Comparison of ENCODE assay signal across 8 mouse cellular contexts in genomic region chrX:167049191-167049968, GRCm38 (mm10).
DNase-seq lines count a peak whose midpoint lies in the region; ATAC-seq lines count a peak whose summit lies in the region.
"Had no signal": no experiment of that assay in that cellular context is flagged by ENCODE, and none has a peak within 500 bp of the region (broad histone marks: within the 10 kb centered on the region; RNA-seq: fewer than 3 reads in every experiment).

No protein-coding gene starts in this region.

- H3K27me3 ChIP-seq in kidney, embryonic 15.5 days: peaks cover 36% of the 10 kb centered on the region
- peaks cover 24% of the 10 kb centered on the region for H3K27me3 ChIP-seq in hindbrain, embryonic 12.5 days
- peaks cover 2% of the 10 kb centered on the region; the same call in 1 of the 2 replicates for H3K27me3 ChIP-seq in midbrain, embryonic 14.5 days (ENCODE audit: control insufficient read depth, insufficient read depth, low read length)
- H3K27me3 ChIP-seq: embryonic facial prominence, embryonic 15.5 days had no signal

- no peak overlapping the region for H3K4me2 ChIP-seq in kidney, embryonic 15.5 days
- no peak overlapping the region for H3K4me2 ChIP-seq in hindbrain, embryonic 12.5 days (replicated peaks)
- H3K4me2 ChIP-seq in midbrain, embryonic 14.5 days (ENCODE audit: low read length): no peak overlapping the region
- H3K4me2 ChIP-seq: embryonic facial prominence, embryonic 15.5 days had no signal

- 0 out of 2 replicates have a peak overlapping the region, but pooled peaks have one; percentile 2 for H3K27ac ChIP-seq in kidney, embryonic 15.5 days
- H3K27ac ChIP-seq in hindbrain, embryonic 12.5 days: no peak overlapping the region
- 0 out of 2 replicates have a peak overlapping the region, but pooled peaks have one; percentile 5 for H3K27ac ChIP-seq in midbrain, embryonic 14.5 days (replicated peaks; ENCODE audit: low read depth, low read length)
- H3K27ac ChIP-seq: embryonic facial prominence, embryonic 15.5 days had no signal

- H3K9ac ChIP-seq in kidney, embryonic 15.5 days: no peak overlapping the region
- no peak overlapping the region for H3K9ac ChIP-seq in hindbrain, embryonic 12.5 days
- no peak overlapping the region for H3K9ac ChIP-seq in midbrain, embryonic 14.5 days (replicated peaks; ENCODE audit: low read length)
- H3K9ac ChIP-seq: embryonic facial prominence, embryonic 15.5 days had no signal

- H3K36me3 ChIP-seq in kidney, embryonic 15.5 days: no peaks in the 10 kb centered on the region
- H3K36me3 ChIP-seq in hindbrain, embryonic 12.5 days: no peaks in the 10 kb centered on the region
- H3K36me3 ChIP-seq in midbrain, embryonic 14.5 days (ENCODE audit: control insufficient read depth, insufficient read depth, low read length): no peaks in the 10 kb centered on the region
- H3K36me3 ChIP-seq: embryonic facial prominence, embryonic 15.5 days had no signal

- no peaks in the 10 kb centered on the region for H3K9me3 ChIP-seq in kidney, embryonic 15.5 days (replicated peaks)
- H3K9me3 ChIP-seq in hindbrain, embryonic 12.5 days (replicated peaks): no peaks in the 10 kb centered on the region
- H3K9me3 ChIP-seq in midbrain, embryonic 14.5 days (ENCODE audit: control insufficient read depth, low read length): no peaks in the 10 kb centered on the region
- H3K9me3 ChIP-seq: embryonic facial prominence, embryonic 15.5 days had no signal

- no peak for DNase-seq in kidney, postnatal 14 days
- DNase-seq in MN1 (ENCODE audit: low spot score): peak; percentile 22
- peak; percentile 28 for DNase-seq in midbrain, embryonic 14.5 days
- no peak for DNase-seq in left cerebral cortex, adult 9 months (ENCODE audit: low spot score in 2 of 2)

- H3K4me1 ChIP-seq in kidney, embryonic 15.5 days: no peaks in the 10 kb centered on the region
- H3K4me1 ChIP-seq in hindbrain, embryonic 12.5 days: no peaks in the 10 kb centered on the region
- no peaks in the 10 kb centered on the region for H3K4me1 ChIP-seq in midbrain, embryonic 14.5 days (ENCODE audit: control insufficient read depth, insufficient read depth, low read length)
- H3K4me1 ChIP-seq: embryonic facial prominence, embryonic 15.5 days had no signal

- no peak overlapping the region for H3K4me3 ChIP-seq in kidney, embryonic 15.5 days (replicated peaks)
- H3K4me3 ChIP-seq in hindbrain, embryonic 12.5 days: no peak overlapping the region
- H3K4me3 ChIP-seq in midbrain, embryonic 14.5 days (replicated peaks; ENCODE audit: low read depth, low read length): no peak overlapping the region
- H3K4me3 ChIP-seq: embryonic facial prominence, embryonic 15.5 days had no signal

- 67% methylated on average over 5 of the region's 5 CpGs for WGBS in kidney, embryonic 15.5 days
- 73% methylated on average over 5 of the region's 5 CpGs for WGBS in hindbrain, embryonic 12.5 days
- WGBS in midbrain, embryonic 14.5 days: 60% methylated on average over 5 of the region's 5 CpGs

- no peak for ATAC-seq in kidney, embryonic 15.5 days (replicated peaks; ENCODE audit: low FRiP score)
- peak; percentile 78; the same call in 1 of the 2 replicates for ATAC-seq in hindbrain, embryonic 12.5 days (ENCODE audit: low FRiP score)
- ATAC-seq in midbrain, embryonic 14.5 days (ENCODE audit: low FRiP score, low TSS enrichment): no peak; the same call in 1 of the 2 replicates
- ATAC-seq in erythroblast, adult 5-6 weeks (replicated peaks; ENCODE audit: low FRiP score, poor library complexity, severe bottlenecking): no peak

Comparison
In these comparisons a context has a peak if more than half of its experiments do, and no peak if none do; other contexts are left out.
1. DNase-seq: peak in MN1 (single experiment) and midbrain, embryonic 14.5 days (single experiment); none in kidney, postnatal 14 days (single experiment) and left cerebral cortex, adult 9 months (0 of 2).